Mouse (Mus musculus): ENCODE measurements at regions not wholly inside any gene's neighbourhood (a gene's known extent, or its start where the extent isn't known, plus 50 kb on each side); places are given as distances from the start of the nearest gene placed in this dataset.

DNA sequence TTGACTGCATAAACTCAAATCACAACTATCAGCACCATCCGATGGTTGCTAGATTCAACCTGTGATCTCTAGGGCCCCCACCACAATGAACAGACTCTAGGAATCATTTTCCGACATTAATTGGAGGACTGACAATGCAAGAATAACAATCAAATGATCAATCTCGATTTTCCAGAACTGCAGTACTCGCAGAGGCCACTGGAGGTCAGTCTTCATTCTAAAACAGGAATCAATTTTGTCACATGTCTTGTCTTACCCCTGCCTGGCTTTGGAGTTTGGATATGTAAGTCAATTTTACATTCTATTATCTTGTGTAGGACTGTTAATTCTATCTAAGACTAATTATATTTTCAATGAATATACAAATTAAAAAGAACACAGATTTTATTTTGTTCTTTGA, 1167.2 kb upstream of the Celf2 start:
- peak; percentile 35; the same call in 1 of the 2 replicates for TF ChIP-seq CTCF (IDR thresholded peaks at IDR 0.05; ENCODE audit: control insufficient read depth, insufficient read depth, insufficient replicate concordance, low read depth, low read length)
- no peak for TF ChIP-seq POLR2A (IDR thresholded peaks at IDR 0.05; ENCODE audit: control insufficient read depth, low read depth, low read length)

Data from testis, adult 2 months (tissue).